Mouse (Mus musculus): Measurements from ENCODE around the gene Hbq1a. TPM values are rescaled to one million over a fixed set of nuclear protein-coding genes. Genes with fewer than 3 reads are reported as not detected.

The Hbq1a gene
- 3.0 and 3.7 TPM in 2 replicates for polyA plus RNA-seq (2012; rRNA removed)

DNA sequence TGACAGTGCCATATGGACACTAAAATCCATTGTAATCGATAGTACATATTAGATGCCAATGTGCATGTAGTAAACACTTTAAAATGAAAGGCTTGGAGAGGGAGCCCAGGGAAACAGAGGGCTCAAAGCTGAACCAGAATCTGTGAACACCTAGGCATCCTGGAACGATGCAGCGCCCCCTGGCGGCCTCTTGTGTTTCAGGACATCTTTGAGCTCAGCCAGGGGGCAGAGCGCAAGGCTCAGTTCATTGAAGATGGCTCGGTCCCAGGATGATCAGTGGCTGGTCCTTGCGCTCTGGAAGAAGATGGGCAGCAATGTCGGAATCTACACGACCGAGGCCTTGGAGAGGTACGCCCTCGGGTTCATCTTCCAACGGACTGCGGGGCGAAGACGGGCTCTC, at the start of gene Hbq1a:
Gene Hbq1a, plus strand, starts transcription at position 205 of the 400 bp plus-strand sequence.

DNA sequence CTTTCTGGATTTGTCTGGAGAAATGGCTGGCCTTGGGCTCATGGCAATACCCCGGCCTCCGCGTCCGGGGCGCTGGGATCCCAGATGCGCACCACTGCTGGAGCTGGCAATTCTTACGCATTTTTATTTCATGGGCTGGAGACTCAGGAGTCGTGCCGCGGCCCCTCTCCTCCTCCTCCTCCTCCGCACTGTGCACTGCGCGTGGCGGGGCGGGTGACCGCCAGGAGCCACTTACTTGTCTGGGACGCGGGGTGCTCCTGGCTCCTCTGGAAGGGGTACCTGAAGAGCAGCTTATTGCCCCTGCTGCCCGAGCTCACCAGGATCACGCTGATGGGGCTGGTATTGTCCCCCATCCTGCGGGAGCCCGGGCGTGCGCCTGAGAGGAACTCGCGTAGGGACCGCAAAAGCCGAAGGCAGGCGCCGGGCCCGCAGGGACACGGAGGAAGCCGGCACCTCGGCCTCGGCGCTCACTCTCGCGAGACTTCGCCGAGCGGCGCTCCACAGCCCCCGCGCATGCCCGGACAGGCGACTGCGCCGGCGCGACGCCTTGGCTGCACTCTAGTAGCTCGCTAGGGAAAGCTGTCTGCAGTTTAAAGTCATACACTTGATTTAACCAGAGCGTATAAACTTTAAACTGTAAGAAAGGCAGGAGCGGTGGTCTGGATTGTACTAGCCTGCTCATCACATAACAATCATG, 32.5 kb upstream of the Hbq1a start, which contains the start of gene Nprl3:
Gene Nprl3, minus strand, starts transcription at position 520 of the 697 bp plus-strand sequence.

GRCm38 (mm10) chr11:32276347-32276746, 23.5 kb upstream of the Hbq1a start, which contains the start of gene Hba-x:
Hba-x (plus strand) TSS chr11:32276400.

GRCm38 (mm10) chr11:32283091-32283777, 16.6 kb upstream of the Hbq1a start, which contains the start of gene Hba-a1:
Hba-a1 (plus strand) TSS chr11:32283511.

DNA sequence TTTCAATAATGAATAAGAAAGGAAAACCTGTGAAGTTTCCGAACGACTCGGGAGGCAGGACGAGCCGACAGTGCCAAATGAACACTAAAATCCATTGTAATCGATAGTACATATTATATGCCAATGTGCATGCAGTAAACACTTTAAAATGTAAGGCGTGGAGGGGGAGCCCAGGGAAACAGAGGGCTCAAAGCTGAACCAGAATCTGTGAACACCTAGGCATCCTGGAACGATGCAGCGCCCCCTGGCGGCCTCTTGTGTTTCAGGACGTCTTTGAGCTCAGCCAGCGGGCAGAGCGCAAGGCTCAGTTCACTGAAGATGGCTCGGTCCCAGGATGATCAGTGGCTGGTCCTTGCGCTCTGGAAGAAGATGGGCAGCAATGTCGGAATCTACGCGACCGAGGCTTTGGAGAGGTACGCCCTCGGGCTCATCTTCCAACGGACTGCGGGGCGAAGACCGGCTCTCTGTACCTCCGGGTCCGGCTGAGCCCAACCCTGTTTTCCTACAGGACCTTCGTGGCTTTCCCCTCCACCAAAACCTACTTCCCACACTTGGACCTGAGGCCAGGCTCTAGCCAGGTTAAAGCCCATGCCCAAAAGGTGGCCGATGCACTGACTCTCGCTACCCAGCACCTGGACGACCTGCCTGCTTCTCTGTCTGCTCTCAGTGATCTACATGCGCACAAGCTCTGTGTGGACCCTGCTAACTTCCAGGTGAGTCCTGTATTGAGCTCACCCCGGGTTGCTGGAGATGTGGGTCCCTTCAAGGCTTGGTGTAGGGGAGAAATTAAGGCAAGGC, 13.0 kb upstream of the Hbq1a start, which contains the start of gene Hbq1b:
Gene Hbq1b, plus strand, starts transcription at position 271 of the 798 bp plus-strand sequence.

GRCm38 (mm10) chr11:32296203-32296602, 3.7 kb upstream of the Hbq1a start, which contains the start of gene Hba-a2:
Hba-a2 (plus strand) TSS chr11:32296489.

GRCm38 (mm10) chr11:32347607-32348432, 48.0 kb downstream of the Hbq1a start, which contains the start of gene Sh3pxd2b:
Sh3pxd2b (plus strand) TSS chr11:32347820.

Other genes starting within 250 kb of the Hbq1a start
- 0.03 and 0.11 TPM in 2 replicates for gene Il9r, start 99.8 kb upstream of the Hbq1a start, polyA plus RNA-seq (2012; rRNA removed)
- 32.9 and 34.4 TPM in 2 replicates for gene Snrnp25, start 94.7 kb upstream of the Hbq1a start, polyA plus RNA-seq (2012; rRNA removed)
- gene Rhbdf1, start 77.8 kb upstream of the Hbq1a start, polyA plus RNA-seq (2012; rRNA removed), result 7.2 TPM in 2 replicates
- 7.9 and 8.0 TPM in 2 replicates for gene Mpg, start 73.6 kb upstream of the Hbq1a start, polyA plus RNA-seq (2012; rRNA removed)
- gene Nprl3, start 32.4 kb upstream of the Hbq1a start, polyA plus RNA-seq (2012; rRNA removed), result 26.5 and 30.6 TPM in 2 replicates
- 3.7 and 4.5 TPM in 2 replicates for gene Hba-x, start 23.7 kb upstream of the Hbq1a start, polyA plus RNA-seq (2012; rRNA removed)
- 29,511 and 32,224 TPM in 2 replicates for gene Hba-a1, start 16.6 kb upstream of the Hbq1a start, polyA plus RNA-seq (2012; rRNA removed)
- gene Hbq1b, start 13.1 kb upstream of the Hbq1a start, polyA plus RNA-seq (2012; rRNA removed), result 87.2 and 94.5 TPM in 2 replicates
- 100,647 and 102,463 TPM in 2 replicates for gene Hba-a2, start 3.6 kb upstream of the Hbq1a start, polyA plus RNA-seq (2012; rRNA removed)
- gene Sh3pxd2b, start 47.8 kb downstream of the Hbq1a start, polyA plus RNA-seq (2012; rRNA removed), result 0.78 and 1.0 TPM in 2 replicates
- 3.6 and 3.9 TPM in 2 replicates for gene Ubtd2, start 155.3 kb downstream of the Hbq1a start, polyA plus RNA-seq (2012; rRNA removed)
- gene Efcab9, start 232.0 kb downstream of the Hbq1a start, polyA plus RNA-seq (2012; rRNA removed), result 0.08 and 0.12 TPM in 2 replicates
- 4.0 and 5.4 TPM in 2 replicates for gene Stk10, start 233.2 kb downstream of the Hbq1a start, polyA plus RNA-seq (2012; rRNA removed)

All from liver, embryonic 18 days (tissue).